Mouse (Mus musculus) kidney, embryonic 14.5 days (tissue): ENCODE results near the gene Cux1. TPM values are rescaled to one million over a fixed set of nuclear protein-coding genes. Genes with fewer than 3 reads are reported as not detected.
A peak's percentile ranks its signal among the peaks of the same experiment; 100 is the strongest.

Experiments used
- ATAC-seq: fragments of 200-750 bp; cut with Nextera tagmentation; 2 replicates; pipeline ENCODE4 v1.8.0; 2017; ENCODE audit warnings: moderate number of reproducible peaks, mild to moderate bottlenecking, moderate TSS enrichment, moderate library complexity; ENCODE audit not compliant: low FRiP score, low TSS enrichment
- H3K27ac ChIP-seq: fragments of 300-500 bp; sonication (generic); 2 replicates; pipeline ENCODE4 v1.5.1; 2014; ENCODE audit warnings: low read depth, mild to moderate bottlenecking, low read length, moderate library complexity, mixed read lengths
- H3K27me3 ChIP-seq: fragments of 300-500 bp; sonication (generic); 2 replicates; pipeline ENCODE4 v1.6.1; 2014; ENCODE audit warnings: mild to moderate bottlenecking, low read length; ENCODE audit not compliant: control insufficient read depth, insufficient read depth
- H3K36me3 ChIP-seq: fragments of 300-500 bp; sonication (generic); 2 replicates; pipeline ENCODE4 v1.6.1; 2014; ENCODE audit warnings: low read length, mixed read lengths; ENCODE audit not compliant: control insufficient read depth, insufficient read depth
- H3K4me1 ChIP-seq: fragments of 300-500 bp; sonication (generic); 2 replicates; pipeline ENCODE4 v1.6.1; 2014; ENCODE audit warnings: low read length, mixed read lengths; ENCODE audit not compliant: control insufficient read depth, insufficient read depth
- H3K4me2 ChIP-seq: fragments of 300-500 bp; sonication (generic); replicated peaks from 2 replicates; pipeline ENCODE4 v1.6.1; 2014; ENCODE audit warnings: low read depth, mild to moderate bottlenecking, low read length
- H3K4me3 ChIP-seq: fragments of 300-500 bp; sonication (generic); 2 replicates; pipeline ENCODE4 v1.5.1; 2014; ENCODE audit warnings: mild to moderate bottlenecking, low read length
- H3K9ac ChIP-seq: fragments of 300-500 bp; sonication (generic); 2 replicates; pipeline ENCODE4 v1.6.1; 2014; ENCODE audit warnings: low read depth, mild to moderate bottlenecking, low read length, moderate library complexity
- H3K9me3 ChIP-seq: fragments of 300-500 bp; sonication (generic); 2 replicates; pipeline ENCODE4 v1.6.1; 2016; ENCODE audit warnings: low read length; ENCODE audit not compliant: control insufficient read depth
- WGBS: fragments of 180-500 bp; shearing (Covaris S2); extraction: QIAGEN DNeasy Blood & Tissue Kit; methylation state at CpG from one replicate; pipeline ENCODE4 v1.1.7; 2014; 5-methylcytosine and 5-hydroxymethylcytosine counted together
- polyA plus RNA-seq: library from polyadenylated mRNA; unstranded; fragments of >200 nt; fragmentation: Nextera tagmentation; extraction: Ambion mirVana; gene quantifications from 2 replicates; pipeline ENCODE4 v1.2.1, GENCODE M21; 2014

Cux1 gene
- polyA plus RNA-seq, 1 experiment from 2014 or later, result 105 TPM

GRCm38 (mm10) chr5:136429647-136430046 is 137.6 kb downstream of the Cux1 start:
- no peaks in the 10 kb centered on the region for H3K27me3 ChIP-seq
- H3K9ac ChIP-seq, result no peak overlapping the region
- H3K4me2 ChIP-seq, result no peak overlapping the region
- no peaks in the 10 kb centered on the region for H3K36me3 ChIP-seq
- 66% methylated on average over 4 of the region's 4 CpGs for WGBS
- H3K9me3 ChIP-seq, result no peaks in the 10 kb centered on the region
- H3K4me1 ChIP-seq, result peaks cover 35% of the 10 kb centered on the region
- no peak overlapping the region for H3K4me3 ChIP-seq
- 0 out of 2 replicates have a peak overlapping the region, but pooled peaks have one; percentile 30 for H3K27ac ChIP-seq
- no peak for ATAC-seq

GRCm38 (mm10) chr5:136428498-136429060 is 138.7 kb downstream of the Cux1 start:
- H3K4me3 ChIP-seq, result no peak overlapping the region
- 10% methylated on average over 6 of the region's 6 CpGs for WGBS
- H3K4me2 ChIP-seq, result no peak overlapping the region
- peak overlapping the region; percentile 30 for H3K27ac ChIP-seq
- H3K9ac ChIP-seq, result no peak overlapping the region
- peak; percentile 71; the same call in 1 of the 2 replicates for ATAC-seq
- H3K4me1 ChIP-seq, result peaks cover 35% of the 10 kb centered on the region
- H3K36me3 ChIP-seq, result no peaks in the 10 kb centered on the region
- H3K9me3 ChIP-seq, result no peaks in the 10 kb centered on the region
- no peaks in the 10 kb centered on the region for H3K27me3 ChIP-seq

GRCm38 (mm10) chr5:136427772-136428497 is 139.4 kb downstream of the Cux1 start:
- Histone ChIP-seq H3K27ac (peak overlapping the region; percentile 30), H3K4me2 (no peak overlapping the region), H3K4me1 (peaks cover 35% of the 10 kb centered on the region), H3K27me3 (no peaks in the 10 kb centered on the region), H3K4me3 (no peak overlapping the region), H3K36me3 (no peaks in the 10 kb centered on the region), H3K9ac (no peak overlapping the region), H3K9me3 (no peaks in the 10 kb centered on the region)
- 48% methylated on average over 13 of the region's 13 CpGs for WGBS
- peak; percentile 61; the same call in 1 of the 2 replicates for ATAC-seq

- Histone ChIP-seq H3K9ac (no peak overlapping the region), H3K36me3 (no peaks in the 10 kb centered on the region), H3K4me2 (no peak overlapping the region), H3K9me3 (no peaks in the 10 kb centered on the region), H3K4me3 (no peak overlapping the region), H3K27me3 (no peaks in the 10 kb centered on the region), H3K4me1 (peaks cover 35% of the 10 kb centered on the region), H3K27ac (peak overlapping the region; percentile 32; the same call in 1 of the 2 replicates)
- no peak for ATAC-seq
- 37% methylated on average over 4 of the region's 4 CpGs for WGBS
Measured at GRCm38 (mm10) chr5:136427121-136427771, 140.0 kb downstream of the Cux1 start.

GRCm38 (mm10) chr5:136422948-136423347 is 144.3 kb downstream of the Cux1 start:
- H3K9ac ChIP-seq, result no peak overlapping the region
- no peaks in the 10 kb centered on the region for H3K27me3 ChIP-seq
- H3K27ac ChIP-seq, result no peak overlapping the region
- no peak overlapping the region for H3K4me2 ChIP-seq
- no peaks in the 10 kb centered on the region for H3K9me3 ChIP-seq
- no peaks in the 10 kb centered on the region for H3K36me3 ChIP-seq
- H3K4me3 ChIP-seq, result no peak overlapping the region
- 96% methylated on average over 2 of the region's 2 CpGs for WGBS
- no peak for ATAC-seq
- H3K4me1 ChIP-seq, result peaks cover 17% of the 10 kb centered on the region

GRCm38 (mm10) chr5:136421885-136422284 is 145.4 kb downstream of the Cux1 start:
- Histone ChIP-seq H3K4me2 (no peak overlapping the region), H3K4me3 (no peak overlapping the region), H3K9ac (no peak overlapping the region), H3K4me1 (peaks cover 9% of the 10 kb centered on the region; the same call in 1 of the 2 replicates), H3K27me3 (no peaks in the 10 kb centered on the region), H3K27ac (no peak overlapping the region), H3K9me3 (no peaks in the 10 kb centered on the region), H3K36me3 (no peaks in the 10 kb centered on the region)
- 87% methylated on average over 3 of the region's 3 CpGs for WGBS
- ATAC-seq, result no peak

- Histone ChIP-seq H3K9ac (no peak overlapping the region), H3K27me3 (no peaks in the 10 kb centered on the region), H3K27ac (no peak overlapping the region), H3K9me3 (no peaks in the 10 kb centered on the region), H3K4me1 (peaks cover 4% of the 10 kb centered on the region; the same call in 1 of the 2 replicates), H3K4me2 (no peak overlapping the region), H3K4me3 (no peak overlapping the region), H3K36me3 (no peaks in the 10 kb centered on the region)
- ATAC-seq, result no peak
- WGBS, result 82% methylated on average over 3 of the region's 3 CpGs
Measured at GRCm38 (mm10) chr5:136421316-136421715, 146.0 kb downstream of the Cux1 start.

GRCm38 (mm10) chr5:136420342-136420741 is 146.9 kb downstream of the Cux1 start:
- Histone ChIP-seq H3K9me3 (no peaks in the 10 kb centered on the region), H3K9ac (no peak overlapping the region), H3K27ac (no peak overlapping the region), H3K4me3 (no peak overlapping the region), H3K27me3 (no peaks in the 10 kb centered on the region), H3K4me1 (peaks cover 10% of the 10 kb centered on the region), H3K4me2 (no peak overlapping the region), H3K36me3 (no peaks in the 10 kb centered on the region)
- 88% methylated on average over 3 of the region's 3 CpGs for WGBS
- no peak for ATAC-seq

- Histone ChIP-seq H3K4me1 (peaks cover 16% of the 10 kb centered on the region), H3K27me3 (no peaks in the 10 kb centered on the region), H3K4me3 (no peak overlapping the region), H3K36me3 (0 out of 2 replicates have a peak, but pooled peaks cover 1% of the 10 kb centered on the region), H3K9ac (no peak overlapping the region), H3K27ac (no peak overlapping the region), H3K4me2 (no peak overlapping the region), H3K9me3 (no peaks in the 10 kb centered on the region)
- 82% methylated on average over 4 of the region's 4 CpGs for WGBS
- ATAC-seq, result no peak
Measured at GRCm38 (mm10) chr5:136417891-136418290, 149.4 kb downstream of the Cux1 start.
